Mouse (Mus musculus): ENCODE measurements around the gene Slc6a12.
A peak's percentile ranks its signal among the peaks of the same experiment; 100 is the strongest.

The Slc6a12 gene

DNA sequence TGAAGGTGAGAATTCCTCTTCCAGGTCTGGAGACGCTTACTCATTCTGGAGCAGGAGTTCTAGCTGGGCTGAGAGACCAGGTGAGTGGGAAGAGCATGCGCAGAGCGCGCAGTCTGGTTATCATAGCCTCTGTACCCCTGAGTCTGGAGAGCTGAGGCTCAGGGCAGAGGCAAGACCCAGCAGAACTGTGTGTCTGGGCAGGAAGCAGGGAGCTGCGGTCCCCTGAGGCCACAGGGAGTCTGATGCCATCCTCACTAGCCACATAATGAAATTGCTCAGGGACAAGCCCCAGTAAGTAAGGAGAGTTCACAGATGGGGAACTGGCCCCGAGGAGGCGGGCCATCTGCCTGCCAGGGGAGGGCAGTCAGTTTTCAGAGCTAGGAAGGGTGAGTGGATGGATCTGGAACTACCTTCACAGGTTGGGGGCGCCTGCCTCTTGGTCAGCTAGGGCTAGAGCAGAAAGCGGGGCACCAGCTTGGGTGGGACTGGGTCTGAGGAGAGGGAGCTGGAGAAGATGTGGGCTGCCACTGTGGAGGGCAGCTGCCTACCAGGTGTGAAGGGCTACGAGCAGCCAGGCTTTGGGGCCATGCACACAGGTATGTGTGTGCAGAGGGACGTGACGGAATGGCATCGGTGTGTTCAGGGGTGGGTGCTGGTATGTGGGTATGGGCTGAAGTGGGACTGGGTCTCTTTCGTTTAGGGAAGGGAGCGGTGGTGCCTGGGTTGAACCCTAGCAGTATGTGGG is at the start of gene Slc6a12:
Gene Slc6a12, plus strand, starts transcription at position 51 of the 745 bp plus-strand sequence.
- DNase-seq (ENCODE audit: low spot score): no peak

DNA sequence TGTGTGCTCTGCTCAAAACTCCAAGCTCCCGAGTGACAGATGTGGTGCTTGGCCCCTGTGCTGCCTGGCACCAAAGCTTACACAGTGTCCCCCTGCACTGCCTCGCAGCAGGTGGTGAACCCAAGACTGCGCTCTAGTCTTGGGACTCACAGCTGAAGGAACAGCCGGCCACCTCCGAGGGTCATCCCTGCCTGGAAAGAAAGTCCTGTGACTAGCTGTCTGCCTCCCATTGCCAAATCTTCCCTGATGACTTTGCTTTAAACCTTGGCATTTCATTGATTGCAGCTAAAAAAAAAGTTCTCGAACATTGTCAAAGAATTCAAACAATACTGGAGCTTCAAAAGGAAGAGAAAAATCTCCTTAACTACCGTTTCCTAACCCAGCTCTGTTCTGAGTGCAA is 43.6 kb upstream of the Slc6a12 start:
- no peak for DNase-seq (ENCODE audit: low spot score)

DNA sequence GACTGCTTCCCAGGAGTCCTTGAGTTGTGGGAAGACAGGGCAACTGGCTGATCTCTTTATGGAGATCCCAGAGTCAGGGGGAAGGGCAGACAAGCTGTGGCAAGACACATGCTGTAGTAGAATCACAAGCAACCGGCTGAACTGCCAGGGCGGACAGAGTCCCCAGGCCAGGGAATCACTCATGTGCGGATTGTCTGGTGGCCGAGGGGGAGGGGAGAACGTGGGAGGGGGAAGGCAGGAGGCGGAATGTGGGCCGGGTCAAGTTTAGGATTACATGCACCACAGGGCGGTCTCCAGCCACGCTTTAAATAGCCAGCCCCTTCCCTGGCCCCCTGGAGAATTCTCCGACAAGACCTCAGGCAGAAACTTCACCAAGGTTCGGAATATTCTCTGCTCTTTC is 42.9 kb upstream of the Slc6a12 start, which contains the start of gene Slc6a13:
Gene Slc6a13, plus strand, starts transcription at position 274 of the 400 bp plus-strand sequence.
- no peak for DNase-seq (ENCODE audit: low spot score)

DNA sequence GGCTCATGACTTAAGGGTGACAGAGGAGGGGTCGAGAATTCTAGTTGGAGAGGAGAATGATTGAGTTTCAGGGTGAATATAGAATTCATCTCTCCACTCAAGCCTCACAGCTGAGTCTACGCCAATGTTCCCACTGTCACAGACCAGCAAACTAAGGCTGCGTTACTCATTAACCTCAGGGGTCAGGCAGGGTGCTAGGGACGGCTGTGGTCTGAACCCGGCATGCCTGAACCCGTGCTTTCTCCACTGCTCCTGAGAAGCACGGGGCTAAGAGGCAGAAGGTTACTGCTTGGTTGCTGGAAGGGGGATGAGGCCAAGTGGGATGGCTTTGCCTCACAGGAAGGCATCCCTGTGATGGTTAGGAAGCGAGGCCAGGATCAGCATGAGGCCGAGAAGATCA is 42.4 kb upstream of the Slc6a12 start:
- DNase-seq (ENCODE audit: low spot score): no peak

DNA sequence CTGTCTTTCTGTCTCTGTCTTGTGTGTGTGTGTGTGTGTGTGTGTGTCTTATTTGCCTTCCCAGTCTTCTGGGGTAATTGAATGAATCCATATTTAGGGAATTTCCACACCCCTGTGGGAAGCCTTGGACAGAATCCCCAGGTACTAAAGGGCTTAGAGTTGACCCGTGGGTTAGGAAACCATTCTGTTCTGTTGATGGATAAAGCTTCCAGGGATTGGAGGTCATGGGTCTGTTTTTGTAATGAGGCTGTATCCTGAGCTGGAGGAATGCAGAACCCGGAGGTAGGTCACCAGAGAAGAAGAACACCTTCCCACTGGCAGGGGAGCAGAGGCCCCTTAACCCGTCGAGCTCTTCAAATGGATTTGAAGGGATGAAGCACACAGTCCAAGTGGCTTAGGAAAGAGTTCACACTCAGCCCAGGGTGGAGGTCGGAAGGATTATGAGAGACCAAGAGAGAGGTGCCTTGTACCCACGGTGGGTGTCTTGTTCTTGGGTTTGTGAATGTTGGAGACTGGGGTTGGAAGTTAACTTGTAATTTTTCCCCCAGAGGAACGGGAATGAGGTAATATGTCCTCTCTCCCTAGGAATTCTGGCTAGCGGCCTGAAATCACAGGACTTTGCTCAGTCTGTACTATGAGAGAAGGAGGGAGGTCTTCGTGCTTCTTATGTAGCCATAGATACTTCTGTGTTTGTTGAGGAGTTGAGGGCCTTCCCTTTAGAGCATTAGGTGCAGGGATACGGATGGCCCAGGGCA is 39.2 kb upstream of the Slc6a12 start:
- no peak for DNase-seq (ENCODE audit: low spot score)

DNA sequence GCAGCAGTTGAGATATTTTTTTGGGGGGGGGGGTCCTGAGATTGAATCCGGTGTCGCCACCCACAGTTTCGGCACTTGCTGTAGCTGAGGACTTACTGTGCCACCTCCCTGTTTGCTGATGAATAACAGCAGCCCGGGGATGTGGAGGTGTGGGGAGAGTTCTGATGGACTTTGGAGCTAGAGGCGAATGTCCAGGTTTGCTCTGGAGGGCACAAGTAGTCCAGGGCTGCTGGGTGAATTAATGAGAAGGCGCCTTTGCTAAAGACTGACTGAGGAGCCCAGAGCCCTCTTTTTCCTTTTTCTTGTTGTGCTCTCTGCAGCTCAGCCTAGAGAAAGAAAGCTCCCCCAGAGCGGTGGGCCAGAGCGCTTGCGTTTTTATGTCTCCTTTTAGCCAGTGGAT is 38.2 kb upstream of the Slc6a12 start:
- no peak for DNase-seq (ENCODE audit: low spot score)

DNA sequence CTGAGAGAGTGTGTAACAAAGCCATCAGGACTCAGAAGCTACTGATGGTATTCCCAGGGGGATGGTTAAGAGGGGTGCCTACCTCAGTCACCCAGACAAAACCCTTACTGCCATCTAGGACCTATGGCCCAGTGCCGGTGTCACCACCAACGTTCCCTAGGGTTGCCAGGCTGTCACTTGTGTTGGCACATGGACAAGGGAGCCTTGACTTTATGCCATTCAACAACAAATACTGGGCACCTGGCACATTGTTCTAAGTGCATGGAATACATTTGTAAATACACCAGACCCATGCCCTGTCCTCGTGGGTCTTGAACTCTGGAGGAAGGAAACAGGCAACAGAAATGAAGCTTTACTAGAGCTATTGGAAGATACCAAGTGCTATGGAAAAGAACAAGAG is 37.3 kb upstream of the Slc6a12 start:
- DNase-seq (ENCODE audit: low spot score): no peak

DNA sequence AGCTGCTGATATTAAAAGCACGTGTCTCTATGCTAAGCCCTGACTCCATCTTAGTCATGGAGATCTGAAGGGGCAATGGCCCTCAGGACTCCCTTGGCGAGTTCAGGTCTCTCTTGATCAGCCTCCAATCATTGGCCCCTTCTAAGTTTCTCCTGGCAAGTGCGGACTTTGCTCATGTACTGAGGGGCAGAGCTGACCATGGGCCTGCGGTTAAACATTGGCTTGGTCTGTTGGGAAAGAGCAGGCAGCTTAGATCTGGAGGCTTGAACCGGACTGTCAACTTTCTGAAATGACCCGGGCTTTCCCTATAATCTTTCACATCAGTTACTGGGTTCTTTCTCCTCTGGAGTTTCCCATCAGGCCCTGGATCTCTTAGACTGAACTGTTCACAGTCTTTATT is 31.9 kb upstream of the Slc6a12 start:
- no peak for DNase-seq (ENCODE audit: low spot score)

DNA sequence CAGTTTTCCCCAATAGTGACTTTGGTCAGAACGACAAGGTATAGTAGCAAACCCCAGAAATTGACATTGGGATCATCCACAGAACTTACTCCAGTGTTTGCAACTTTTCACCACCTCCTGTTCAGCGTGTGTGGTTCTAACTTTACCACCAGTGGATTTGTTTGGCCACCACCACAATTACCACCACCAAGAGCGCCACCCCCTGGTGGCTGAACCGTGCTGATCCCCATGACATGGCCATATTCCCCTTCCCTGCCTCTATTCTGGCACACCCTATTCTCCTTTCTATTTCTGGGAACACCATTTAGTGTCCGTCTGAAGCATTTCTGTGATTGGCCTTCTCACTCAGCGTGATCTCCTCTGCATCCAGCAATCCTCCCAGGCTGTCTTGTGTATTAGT is 23.8 kb upstream of the Slc6a12 start:
- DNase-seq (ENCODE audit: low spot score): no peak

DNA sequence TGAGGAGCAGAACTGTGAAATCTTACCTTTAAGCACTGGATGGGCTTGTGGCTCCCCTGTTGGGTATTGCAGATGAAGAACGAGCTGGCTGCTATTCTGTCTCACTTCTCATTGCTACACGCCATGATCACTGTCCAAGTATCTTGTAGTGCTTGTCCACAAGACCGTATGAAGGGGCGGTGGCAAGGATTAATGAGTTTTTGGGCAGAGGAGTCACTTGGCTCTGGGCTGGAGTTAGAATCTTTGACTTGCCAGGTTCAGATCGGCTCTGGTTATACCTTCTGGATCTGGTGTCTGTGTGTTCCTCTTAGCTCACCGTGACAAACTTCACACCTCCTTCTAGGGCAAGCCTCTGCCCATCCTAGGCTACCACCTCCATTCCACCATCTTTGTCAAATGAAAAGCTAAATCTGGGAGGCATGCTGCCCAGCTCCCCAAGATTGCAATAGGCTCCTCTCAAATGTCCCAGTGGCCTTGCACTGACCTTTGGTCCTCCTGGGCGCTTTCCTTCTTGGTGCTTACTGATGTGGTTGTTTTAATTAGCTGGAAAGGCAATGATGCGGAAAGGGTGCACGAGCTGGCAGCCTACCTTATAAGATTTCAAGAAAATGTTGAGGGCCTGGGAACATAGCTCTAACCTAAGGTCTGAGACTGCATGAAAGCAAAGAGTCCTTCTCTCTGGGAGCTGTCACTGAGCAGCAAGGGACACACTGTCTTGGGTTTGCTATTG is 20.3 kb upstream of the Slc6a12 start:
- DNase-seq (ENCODE audit: low spot score): no peak

DNA sequence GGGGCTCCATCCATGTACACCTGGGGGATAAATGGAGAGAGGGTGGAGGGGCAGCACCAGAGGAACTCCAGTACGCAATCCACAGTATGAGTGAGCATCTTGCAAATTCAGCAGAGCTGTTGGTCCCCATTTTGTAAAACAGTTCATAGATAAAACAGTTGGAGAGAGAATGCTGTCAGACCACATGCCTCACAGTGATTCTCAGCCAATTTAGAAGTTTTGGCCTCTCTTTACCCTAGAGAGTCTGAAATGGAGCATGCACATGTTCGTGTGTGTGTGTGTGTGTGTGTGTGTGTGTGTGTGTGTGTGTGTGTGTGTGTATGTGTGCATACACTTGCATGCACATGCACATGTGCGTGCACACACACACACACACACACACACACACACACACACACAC is 17.6 kb upstream of the Slc6a12 start:
- no peak for DNase-seq (ENCODE audit: low spot score)

DNA sequence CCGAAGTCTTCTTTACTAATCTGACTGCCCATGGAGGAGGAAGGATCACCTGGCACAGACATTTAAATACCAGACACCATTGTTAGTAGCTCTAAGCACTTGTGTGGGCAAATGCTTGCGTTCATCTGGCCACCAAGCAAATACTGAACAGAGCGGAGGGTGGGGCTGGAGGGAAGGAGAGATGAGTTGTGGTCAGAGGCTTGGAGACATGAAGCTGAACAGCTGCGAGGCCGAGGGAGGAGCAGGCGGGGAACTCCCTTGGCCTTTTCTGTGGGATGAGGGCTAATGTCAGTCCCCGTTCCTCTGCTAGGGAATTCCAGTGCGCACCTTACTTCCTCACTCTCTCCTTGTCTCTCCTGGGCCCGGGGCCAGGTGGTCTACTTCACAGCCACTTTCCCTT is 17.1 kb upstream of the Slc6a12 start:
- no peak for DNase-seq (ENCODE audit: low spot score)

DNA sequence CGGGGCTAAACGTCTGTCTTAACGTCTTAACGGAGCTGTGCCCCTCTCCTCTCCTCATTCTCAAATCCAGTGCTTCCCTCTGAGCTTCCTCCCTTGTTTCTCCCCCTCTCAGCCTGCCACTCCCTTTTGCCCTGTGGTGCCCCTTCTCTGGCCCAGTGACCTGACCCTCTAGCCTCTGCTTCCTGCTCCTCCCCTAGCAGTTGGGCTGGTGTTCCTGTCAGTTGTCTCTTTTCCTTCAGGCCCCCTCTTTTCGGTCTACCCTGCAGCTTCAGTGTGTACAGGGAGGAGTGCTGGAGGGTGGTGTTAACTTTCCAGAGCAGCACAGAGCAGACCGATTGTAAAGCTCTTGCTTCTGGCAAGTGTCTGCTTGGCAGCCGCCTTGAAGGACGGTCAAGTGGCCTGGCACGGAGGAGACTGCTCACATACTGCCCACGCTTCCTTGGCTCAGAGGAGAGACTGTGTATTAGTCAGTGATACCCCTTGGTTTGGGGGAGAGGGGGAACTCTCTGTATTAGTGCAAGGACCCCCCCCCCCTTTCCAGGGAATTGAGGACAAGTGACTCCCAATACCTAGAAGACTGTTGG is 16.3 kb upstream of the Slc6a12 start:
- no peak for DNase-seq (ENCODE audit: low spot score)

DNA sequence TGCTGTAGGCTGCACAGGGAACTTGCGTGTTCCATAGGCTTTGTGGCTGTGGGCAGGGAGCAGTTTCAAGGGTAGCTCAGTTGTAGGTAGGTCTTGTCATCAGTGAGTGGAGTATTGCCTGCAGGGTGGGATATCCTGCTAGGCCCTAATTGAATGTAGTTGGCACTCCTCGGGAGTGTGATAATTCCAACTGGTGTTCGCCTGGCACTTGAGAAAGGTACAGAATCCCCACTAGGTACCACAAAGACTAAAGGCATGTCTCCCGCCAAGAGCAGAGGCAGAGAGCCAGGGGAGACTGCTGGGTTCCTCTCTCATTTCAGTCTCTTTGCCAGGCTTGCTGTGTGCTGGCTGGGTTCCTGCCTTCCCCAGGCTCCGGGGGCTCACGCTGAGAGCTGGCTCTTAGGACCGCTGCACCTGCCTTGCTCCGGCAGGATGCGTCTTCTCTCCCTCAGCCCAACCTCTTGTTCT is 14.4 kb upstream of the Slc6a12 start:
- no peak for DNase-seq (ENCODE audit: low spot score)

DNA sequence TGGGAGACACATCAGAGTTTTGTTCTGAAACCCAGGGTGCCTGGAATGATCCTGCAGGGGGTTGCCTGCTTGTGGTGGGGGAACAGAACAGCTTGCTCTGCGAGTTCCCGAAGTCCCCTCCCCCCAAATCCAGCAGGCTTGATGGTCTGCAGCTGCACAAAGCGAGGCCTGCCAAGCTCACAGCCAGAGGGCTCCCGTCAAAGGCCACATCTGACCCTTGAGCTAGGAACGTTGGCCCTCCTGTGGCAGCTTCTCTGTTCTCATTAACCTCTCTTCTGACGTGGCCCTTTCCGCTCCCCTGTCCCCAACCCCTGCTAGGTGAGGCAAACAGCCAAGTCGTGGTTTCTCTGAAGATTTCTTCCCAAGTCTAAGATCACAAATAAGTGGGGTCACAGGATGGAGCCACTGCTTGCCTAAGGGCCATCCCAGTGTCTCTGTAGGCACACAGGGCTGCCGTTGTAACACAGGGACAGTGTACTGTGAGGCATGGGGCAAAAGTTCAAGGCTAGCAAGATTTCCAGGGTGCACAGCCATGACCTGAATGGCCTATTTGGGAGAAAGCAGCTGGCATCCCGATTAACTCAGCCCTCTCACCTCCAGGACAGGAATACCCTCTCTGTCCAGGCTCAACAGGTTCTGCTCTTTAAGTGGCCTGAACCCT is 12.9 kb upstream of the Slc6a12 start:
- no peak for DNase-seq (ENCODE audit: low spot score)

DNA sequence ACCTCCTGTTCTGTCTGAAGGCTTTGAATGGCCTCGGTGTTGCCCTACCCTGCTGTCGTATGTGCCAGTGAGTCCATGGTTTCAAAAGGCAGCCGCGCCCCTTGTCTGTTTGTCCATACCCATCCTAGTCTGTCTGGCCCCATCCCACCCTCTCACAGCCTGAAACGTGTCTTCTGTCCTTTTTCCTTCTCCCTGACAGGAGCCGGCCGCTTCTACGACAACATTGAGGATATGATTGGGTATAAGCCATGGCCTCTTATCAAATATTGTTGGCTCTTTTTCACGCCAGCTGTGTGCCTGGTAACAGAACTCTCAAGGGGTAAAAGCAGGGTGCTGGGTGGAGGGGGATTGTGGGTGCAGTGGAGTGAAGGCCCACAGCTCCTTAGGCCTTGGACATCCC is 7.0 kb upstream of the Slc6a12 start:
- DNase-seq (ENCODE audit: low spot score): no peak

DNA sequence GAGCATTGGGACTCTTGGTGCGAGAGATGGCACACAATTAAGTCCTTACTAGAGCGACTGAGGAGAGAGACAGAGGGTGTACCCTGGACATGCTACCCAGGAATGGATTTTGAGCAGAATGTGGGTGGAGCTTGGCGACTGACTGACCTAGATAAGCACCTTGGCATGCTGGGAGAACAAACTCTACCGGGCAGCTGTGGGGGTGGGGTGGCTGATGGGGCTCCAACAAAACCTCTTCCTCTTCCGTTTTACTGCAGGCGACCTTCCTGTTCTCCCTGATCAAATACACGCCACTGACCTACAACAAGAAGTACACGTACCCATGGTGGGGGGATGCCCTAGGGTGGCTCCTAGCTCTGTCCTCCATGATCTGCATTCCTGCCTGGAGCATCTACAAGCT is 6.3 kb upstream of the Slc6a12 start:
- DNase-seq (ENCODE audit: low spot score): peak; percentile 44

DNA sequence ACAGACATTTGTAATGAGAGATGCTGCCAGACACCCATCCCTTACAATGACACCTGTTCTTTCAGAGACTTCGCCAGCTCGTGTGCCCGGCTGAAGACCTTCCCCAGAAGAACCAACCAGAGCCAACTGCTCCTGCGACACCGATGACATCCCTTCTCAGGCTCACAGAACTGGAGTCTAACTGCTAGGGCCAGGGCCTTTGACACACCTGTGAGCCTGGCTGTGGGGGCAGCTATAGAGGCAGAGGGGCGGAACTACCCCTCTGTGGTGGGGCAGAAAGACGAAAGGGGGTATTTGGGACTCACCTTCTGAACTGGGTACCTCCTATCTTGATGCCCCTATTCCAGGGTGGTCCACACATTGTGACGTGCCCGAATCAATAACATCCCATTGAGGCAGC is 5.6 kb upstream of the Slc6a12 start:
- DNase-seq (ENCODE audit: low spot score): no peak

DNA sequence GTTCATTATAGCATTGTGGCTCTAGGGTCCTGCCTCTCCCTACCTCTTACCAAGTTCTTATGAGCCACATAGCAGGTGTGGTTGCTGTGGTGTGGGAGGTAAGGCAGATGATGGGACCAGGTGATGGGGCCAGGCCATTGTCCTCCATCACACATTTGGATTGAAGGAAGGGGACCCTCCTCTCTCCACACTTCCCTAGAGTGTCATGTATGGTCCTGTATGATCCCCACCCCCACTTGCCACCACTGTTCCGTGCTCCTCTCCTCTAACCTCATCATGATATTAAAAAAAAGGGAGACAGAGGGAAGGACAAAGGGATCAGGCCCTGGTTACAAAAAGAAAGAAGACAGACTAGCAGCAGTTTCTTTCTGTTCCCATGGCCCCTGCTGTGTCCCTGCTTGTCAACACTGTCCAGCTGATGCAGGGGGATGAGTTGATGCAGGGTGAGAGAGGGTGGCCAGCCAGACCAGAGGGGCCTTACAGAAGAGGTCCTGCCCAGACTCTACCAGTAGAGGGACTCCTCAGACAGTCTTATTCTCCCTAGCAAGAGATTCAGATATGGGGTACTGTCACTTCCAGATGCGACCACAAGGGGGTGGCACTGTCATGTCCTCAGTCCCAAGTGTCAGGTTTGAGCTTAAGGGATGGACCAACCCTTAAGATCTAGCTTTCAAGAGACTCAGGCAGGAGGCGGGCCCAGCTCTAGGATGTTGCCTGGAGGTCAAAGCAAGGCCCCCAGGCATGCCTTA is 4.9 kb upstream of the Slc6a12 start:
- DNase-seq (ENCODE audit: low spot score): peak; percentile 56

DNA sequence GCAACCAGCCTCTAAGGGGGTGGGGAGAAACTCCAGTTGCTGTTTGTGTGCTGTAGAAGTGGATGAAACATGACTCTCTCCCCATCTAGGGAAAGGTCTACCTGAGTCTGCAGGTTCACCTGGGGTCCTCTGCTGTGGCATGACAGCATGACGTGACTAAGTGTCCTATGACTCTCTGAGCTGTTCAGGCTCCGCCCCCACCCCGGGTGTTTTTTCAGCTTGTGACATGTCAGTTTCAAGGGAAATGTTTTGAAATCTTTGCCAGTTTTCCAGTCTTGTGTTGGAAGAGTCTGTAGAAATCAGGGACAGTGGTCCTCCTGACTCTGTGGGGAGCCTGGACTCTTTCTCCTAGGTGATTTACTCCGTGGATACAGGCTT is 4.4 kb upstream of the Slc6a12 start:
- no peak for DNase-seq (ENCODE audit: low spot score)

DNA sequence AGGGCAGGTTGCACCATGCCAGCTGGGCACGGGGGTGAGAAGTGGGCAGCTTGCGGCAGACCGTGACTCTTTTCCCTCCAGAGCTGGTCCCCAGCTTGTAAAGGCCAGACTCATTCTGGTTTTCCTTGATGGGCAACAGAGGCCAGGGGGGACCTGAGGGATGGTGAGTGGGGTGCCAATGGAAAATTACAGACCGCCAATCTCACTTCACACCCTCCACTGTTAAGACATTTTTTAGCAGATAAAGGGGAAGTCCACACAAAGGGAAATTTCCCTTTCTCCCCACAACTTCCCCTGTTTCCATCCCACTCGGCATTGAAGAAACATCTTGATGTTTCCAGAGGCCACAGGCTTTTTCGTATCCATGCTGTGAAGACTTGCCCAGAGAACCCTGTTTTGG is 1.2 kb upstream of the Slc6a12 start:
- no peak for DNase-seq (ENCODE audit: low spot score)
